Mouse (Mus musculus) small intestine, adult 2 months (tissue): ENCODE measurements around the gene Pih1d1. TPM values are rescaled to one million over a fixed set of nuclear protein-coding genes. Genes with fewer than 3 reads are reported as not detected.

Experiments used
- H3K27ac ChIP-seq: fragments of 200-500 bp; 2 replicates; pipeline ENCODE4 v1.5.1; 2012; ENCODE audit warnings: low read depth, low read length, control low read depth, inconsistent platforms; ENCODE audit not compliant: insufficient read depth
- H3K27me3 ChIP-seq: fragments of 200-500 bp; 2 replicates; pipeline ENCODE4 v1.6.1; 2012; ENCODE audit warnings: mild to moderate bottlenecking, moderate library complexity, low read length, inconsistent platforms; ENCODE audit not compliant: control insufficient read depth, insufficient read depth
- H3K36me3 ChIP-seq: fragments of 200-500 bp; 2 replicates; pipeline ENCODE4 v1.6.1; 2012; ENCODE audit warnings: mild to moderate bottlenecking, low read length, control low read depth, inconsistent platforms; ENCODE audit not compliant: control insufficient read depth, insufficient read depth
- H3K4me1 ChIP-seq: fragments of 200-500 bp; 2 replicates; pipeline ENCODE4 v1.6.1; 2012; ENCODE audit warnings: low read length, inconsistent platforms, mixed read lengths; ENCODE audit not compliant: control insufficient read depth, insufficient read depth, insufficient read length
- H3K4me3 ChIP-seq: fragments of 200-500 bp; 2 replicates; pipeline ENCODE4 v1.5.1; 2012; ENCODE audit warnings: low read depth, mild to moderate bottlenecking, control low read depth, inconsistent platforms, low read length, moderate library complexity
- CTCF ChIP-seq: fragments of 200-500 bp; IDR thresholded peaks from 2 replicates; pipeline ENCODE4 v1.5.1; 2012; ENCODE audit warnings: low read depth, mild to moderate bottlenecking, control low read depth, inconsistent platforms, low read length, moderate library complexity, mixed read lengths; ENCODE audit not compliant: insufficient replicate concordance, insufficient read length; ENCODE audit errors: extremely low read depth
- POLR2A ChIP-seq: fragments of 200-500 bp; IDR thresholded peaks from 2 replicates; pipeline ENCODE4 v1.6.1; 2012; ENCODE audit warnings: low read depth, mild to moderate bottlenecking, control low read depth, inconsistent platforms, low read length, moderate library complexity
- WGBS: fragments of 180-500 bp; shearing (Covaris S2); methylation state at CpG from one replicate; pipeline ENCODE4 v1.1.7; 2018; 5-methylcytosine and 5-hydroxymethylcytosine counted together
- polyA plus RNA-seq: library from polyadenylated mRNA; depleted of rRNA; stranded (reverse); fragments of >200 nt; gene quantifications from 2 replicates; pipeline ENCODE4 v1.2.3, GENCODE M21; 2012; rRNA removed

Pih1d1 gene
- polyA plus RNA-seq, 1 experiment = 48.5 TPM

GRCm38 (mm10) chr7:45204380-45205143 lies 50.5 kb downstream of the Pih1d1 start, which contains the start of gene Ccdc155:
TSS of gene Ccdc155 (minus strand) at chr7:45204892.
- Histone ChIP-seq H3K4me1 (no peaks in the 10 kb centered on the region), H3K27me3 (no peaks in the 10 kb centered on the region), H3K4me3 (peak within 1 kb of the TSS; percentile 53), H3K36me3 (no peaks in the 10 kb centered on the region), H3K27ac (no peak within 1 kb of the TSS)
- TF ChIP-seq CTCF (no peak), POLR2A (no peak)
- 7% methylated on average over 44 of the region's 44 CpGs for WGBS

GRCm38 (mm10) chr7:45208260-45208659 lies 54.2 kb downstream of the Pih1d1 start:
- 81% methylated on average over 6 of the region's 6 CpGs for WGBS
- Histone ChIP-seq H3K4me1 (peaks cover 6% of the 10 kb centered on the region), H3K27me3 (peaks cover 7% of the 10 kb centered on the region; the same call in 1 of the 2 replicates), H3K36me3 (no peaks in the 10 kb centered on the region), H3K27ac (no peak overlapping the region), H3K4me3 (no peak overlapping the region)
- TF ChIP-seq CTCF = no peak
- no peak for TF ChIP-seq POLR2A

Other genes with a start within 250 kb of the Pih1d1 start
- 49.8 and 85.2 TPM in 2 replicates for gene Ap2a1, start 224.8 kb upstream of the Pih1d1 start, polyA plus RNA-seq
- gene Tsks, start 211.1 kb upstream of the Pih1d1 start, polyA plus RNA-seq = not detected in 2 replicates
- 5.2 and 7.6 TPM in 2 replicates for gene Cpt1c, start 179.5 kb upstream of the Pih1d1 start, polyA plus RNA-seq
- 50.0 and 68.6 TPM in 2 replicates for gene Prmt1, start 167.7 kb upstream of the Pih1d1 start, polyA plus RNA-seq
- gene Irf3, start 156.7 kb upstream of the Pih1d1 start, polyA plus RNA-seq = 52.9 and 91.0 TPM in 2 replicates
- gene Bcl2l12, start 155.6 kb upstream of the Pih1d1 start, polyA plus RNA-seq = 10.1 and 16.3 TPM in 2 replicates
- gene Scaf1, start 137.9 kb upstream of the Pih1d1 start, polyA plus RNA-seq = 39.8 and 73.0 TPM in 2 replicates
- gene Rras, start 136.3 kb upstream of the Pih1d1 start, polyA plus RNA-seq = 49.3 and 67.9 TPM in 2 replicates
- 8.1 and 13.2 TPM in 2 replicates for gene Prr12, start 101.4 kb upstream of the Pih1d1 start, polyA plus RNA-seq
- 39.3 and 92.7 TPM in 2 replicates for gene Nosip, start 91.9 kb upstream of the Pih1d1 start, polyA plus RNA-seq
- 81.7 and 172 TPM in 2 replicates for gene Prrg2, start 91.6 kb upstream of the Pih1d1 start, polyA plus RNA-seq
- 40.0 and 49.9 TPM in 2 replicates for gene Rcn3, start 62.1 kb upstream of the Pih1d1 start, polyA plus RNA-seq
- 47.9 and 78.3 TPM in 2 replicates for gene Fcgrt, start 50.5 kb upstream of the Pih1d1 start, polyA plus RNA-seq
- 159 and 207 TPM in 2 replicates for gene Rps11, start 29.9 kb upstream of the Pih1d1 start, polyA plus RNA-seq
- 1,193 and 1,266 TPM in 2 replicates for gene Rpl13a, start 25.5 kb upstream of the Pih1d1 start, polyA plus RNA-seq
- gene Gm45713, start 18.1 kb upstream of the Pih1d1 start, polyA plus RNA-seq = 1.5 TPM in 1 of 2 replicates, not detected in the other
- gene Flt3l, start 17.9 kb upstream of the Pih1d1 start, polyA plus RNA-seq = 22.1 and 45.8 TPM in 2 replicates
- gene Aldh16a1, start 281 bp downstream of the Pih1d1 start, polyA plus RNA-seq = 133 and 253 TPM in 2 replicates
- 0.03 and 0.09 TPM in 2 replicates for gene Slc17a7, start 9.6 kb downstream of the Pih1d1 start, polyA plus RNA-seq
- not detected in 2 replicates for gene Gfy, start 25.3 kb downstream of the Pih1d1 start, polyA plus RNA-seq
- not detected in 2 replicates for gene Pth2, start 26.7 kb downstream of the Pih1d1 start, polyA plus RNA-seq
- gene Ccdc155, start 50.6 kb downstream of the Pih1d1 start, polyA plus RNA-seq = not detected in 2 replicates
- 0.24 and 0.84 TPM in 2 replicates for gene Dkkl1, start 57.8 kb downstream of the Pih1d1 start, polyA plus RNA-seq
- gene Tead2, start 61.5 kb downstream of the Pih1d1 start, polyA plus RNA-seq = 8.0 and 32.2 TPM in 2 replicates
- gene Cd37, start 84.8 kb downstream of the Pih1d1 start, polyA plus RNA-seq = 33.4 and 63.6 TPM in 2 replicates
- not detected in 2 replicates for gene Slc6a16, start 86.8 kb downstream of the Pih1d1 start, polyA plus RNA-seq
- gene Slc6a21, start 123.2 kb downstream of the Pih1d1 start, polyA plus RNA-seq = not detected in 2 replicates
- 101 and 257 TPM in 2 replicates for gene Trpm4, start 179.5 kb downstream of the Pih1d1 start, polyA plus RNA-seq
- 0.14 and 0.46 TPM in 2 replicates for gene Hrc, start 181.0 kb downstream of the Pih1d1 start, polyA plus RNA-seq
- 15.4 and 63.9 TPM in 2 replicates for gene Ppfia3, start 212.7 kb downstream of the Pih1d1 start, polyA plus RNA-seq
- 2.9 and 4.0 TPM in 2 replicates for gene Lin7b, start 216.3 kb downstream of the Pih1d1 start, polyA plus RNA-seq
- 73.2 and 122 TPM in 2 replicates for gene Snrnp70, start 241.4 kb downstream of the Pih1d1 start, polyA plus RNA-seq